Mouse (Mus musculus): ENCODE measurements around the gene Luzp1. TPM values are rescaled to one million over a fixed set of nuclear protein-coding genes. Genes with fewer than 3 reads are reported as not detected.

Gene Luzp1
- total RNA-seq, 2 experiments from 2014 or later: 95.2 to 111 TPM

Other genes with a start within 250 kb of the Luzp1 start
- under 1 TPM; 0.27 to 0.30 TPM for gene Tcea3, start 222.0 kb upstream of the Luzp1 start, total RNA-seq (2021)
- gene Zfp46, start 185.1 kb upstream of the Luzp1 start, total RNA-seq (2021): 10 to 100 TPM; 37.7 to 43.1 TPM
- 10 to 100 TPM; 88.7 TPM for gene Hnrnpr, start 158.8 kb upstream of the Luzp1 start, total RNA-seq (2021)
- gene Htr1d, start 46.2 kb upstream of the Luzp1 start, total RNA-seq (2021): under 1 TPM; 0.12 to 0.28 TPM
- gene 6030445D17Rik, start 7.5 kb upstream of the Luzp1 start, total RNA-seq (2021): under 1 TPM; 0.51 to 0.65 TPM
- 10 to 100 TPM; 89.2 to 95.6 TPM for gene Kdm1a, start 133.0 kb downstream of the Luzp1 start, total RNA-seq (2021)
- not detected for gene Tex46, start 140.7 kb downstream of the Luzp1 start, total RNA-seq (2021)
- not detected for gene Lactbl1, start 152.9 kb downstream of the Luzp1 start, total RNA-seq (2021)